Mouse (Mus musculus) forelimb bud, embryonic 11.5 days (tissue): ENCODE data around the gene Rab1a.
A peak's percentile ranks its signal among the peaks of the same experiment; 100 is the strongest.
"Not testable (repeated sequence)": the region's sequence is repeated elsewhere in the genome, so short reads cannot be mapped to it uniquely, and the experiment has no call there.

Experiments used
- DNase-seq: peaks from one replicate; pipeline ENCODE4 v3.0.0-alpha.2; 2012; ENCODE audit warnings: low read depth, low spot score

Gene Rab1a

GRCm38 (mm10) chr11:20200713-20201575 lies at the start of gene Rab1a:
Rab1a (plus strand) TSS chr11:20201432.
- peak; percentile 99 for DNase-seq

- no peak for DNase-seq
Observed at GRCm38 (mm10) chr11:20152107-20152901, 48.9 kb upstream of the Rab1a start.

DNA sequence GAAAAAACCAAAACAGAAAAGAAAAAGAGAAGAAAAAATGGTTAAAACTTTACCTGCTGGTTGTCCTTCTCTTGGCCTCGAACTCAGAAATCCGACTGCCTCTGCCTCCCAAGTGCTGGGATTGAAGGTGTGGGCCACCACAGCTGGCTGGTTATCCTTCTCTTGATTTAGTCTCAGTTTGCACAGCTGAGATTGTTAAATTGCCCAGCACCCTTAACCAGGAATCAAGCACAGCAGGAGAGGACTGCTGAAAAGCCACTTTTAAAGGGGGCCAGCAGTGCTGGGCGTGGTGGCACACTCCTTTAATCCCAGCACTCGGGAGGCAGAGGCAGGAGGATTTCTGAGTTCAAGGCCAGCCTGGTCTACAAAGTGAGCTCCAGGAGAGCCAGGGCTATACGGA lies 47.7 kb upstream of the Rab1a start:
- not testable (repeated sequence) for DNase-seq

- no peak for DNase-seq
Observed at GRCm38 (mm10) chr11:20158879-20159278, 42.4 kb upstream of the Rab1a start.

DNA sequence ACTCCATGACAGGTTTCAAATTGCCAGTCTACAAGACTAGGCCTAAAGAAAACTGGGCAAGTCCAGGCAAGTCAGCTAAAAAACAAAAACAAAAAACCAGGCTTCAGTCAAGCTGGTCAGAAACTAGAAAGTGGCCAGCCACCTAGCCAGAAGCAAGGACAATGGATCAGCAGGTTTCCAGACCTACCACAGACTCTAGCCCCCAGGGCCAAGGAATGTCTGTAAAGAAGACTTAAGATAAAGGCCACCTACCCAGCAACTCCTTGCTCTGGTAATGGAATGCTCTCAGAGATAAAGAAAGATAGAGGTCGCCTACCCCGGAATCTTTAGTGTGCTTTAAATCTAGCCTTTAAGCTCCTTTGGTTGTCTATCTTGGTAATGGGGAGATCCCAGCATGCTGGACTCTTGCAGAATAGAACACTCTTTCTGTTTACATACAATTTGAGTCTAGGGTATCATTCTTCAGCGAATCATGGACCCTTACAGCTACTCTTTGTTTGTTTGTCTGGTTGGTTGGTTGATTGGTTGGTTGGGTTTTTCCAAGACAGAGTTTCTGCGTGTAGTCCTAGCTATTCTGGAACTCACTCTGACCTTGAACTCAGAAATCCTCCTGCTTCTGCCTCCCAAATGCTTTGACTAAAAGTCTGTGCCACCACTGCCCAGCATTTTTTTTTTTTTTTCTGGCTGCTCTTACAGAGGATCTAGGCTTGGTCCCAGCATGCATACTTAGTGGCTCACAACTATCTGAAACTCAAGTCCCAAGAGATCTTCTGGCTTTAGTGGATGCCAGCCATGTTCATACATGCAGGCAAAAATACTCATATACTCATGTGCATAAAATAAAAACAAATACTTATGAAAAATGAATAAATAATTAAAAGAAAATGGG lies 36.0 kb upstream of the Rab1a start:
- no peak for DNase-seq

- no peak for DNase-seq
Observed at GRCm38 (mm10) chr11:20165991-20166390, 35.2 kb upstream of the Rab1a start.

GRCm38 (mm10) chr11:20166476-20166875 lies 34.8 kb upstream of the Rab1a start:
- not testable (repeated sequence) for DNase-seq

DNA sequence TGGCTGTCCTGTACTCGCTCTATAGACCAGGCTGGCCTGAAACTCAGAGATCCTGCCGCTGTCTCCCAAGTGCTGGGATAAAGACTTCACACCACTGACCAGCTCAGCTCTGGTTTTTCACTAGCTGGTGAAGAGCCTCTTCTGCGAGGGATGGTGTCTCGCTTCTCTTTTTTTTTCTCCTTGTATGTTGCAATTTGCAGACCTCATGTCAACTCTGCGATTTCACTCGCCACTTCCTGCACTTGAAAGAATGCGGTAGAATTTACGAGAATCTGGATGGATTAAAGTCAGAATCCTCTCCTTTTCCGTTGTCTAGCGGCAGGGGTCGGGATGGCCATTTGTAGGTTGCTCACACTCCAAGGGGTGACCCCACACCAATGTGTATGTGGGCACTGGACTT lies 32.3 kb upstream of the Rab1a start:
- DNase-seq = no peak

DNA sequence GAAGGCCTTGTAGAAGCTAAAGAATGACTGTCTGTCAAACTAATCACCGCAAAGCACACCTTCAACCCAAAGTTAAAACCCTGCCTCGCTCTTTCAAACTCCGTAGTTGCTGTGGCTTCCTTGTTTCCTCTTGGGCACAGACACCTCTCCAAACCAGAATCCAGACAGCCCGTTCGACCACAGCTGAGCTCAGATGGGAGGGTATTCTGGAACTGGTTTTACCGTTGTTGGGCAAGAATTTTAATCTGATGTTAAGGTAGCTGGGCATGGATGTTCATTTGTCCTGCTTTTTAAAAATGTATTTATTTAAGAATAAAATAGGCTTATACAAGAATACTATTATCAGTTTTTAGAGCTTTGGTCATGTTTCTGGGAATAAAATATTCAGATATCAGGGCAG lies 14.0 kb upstream of the Rab1a start:
- no peak for DNase-seq

DNA sequence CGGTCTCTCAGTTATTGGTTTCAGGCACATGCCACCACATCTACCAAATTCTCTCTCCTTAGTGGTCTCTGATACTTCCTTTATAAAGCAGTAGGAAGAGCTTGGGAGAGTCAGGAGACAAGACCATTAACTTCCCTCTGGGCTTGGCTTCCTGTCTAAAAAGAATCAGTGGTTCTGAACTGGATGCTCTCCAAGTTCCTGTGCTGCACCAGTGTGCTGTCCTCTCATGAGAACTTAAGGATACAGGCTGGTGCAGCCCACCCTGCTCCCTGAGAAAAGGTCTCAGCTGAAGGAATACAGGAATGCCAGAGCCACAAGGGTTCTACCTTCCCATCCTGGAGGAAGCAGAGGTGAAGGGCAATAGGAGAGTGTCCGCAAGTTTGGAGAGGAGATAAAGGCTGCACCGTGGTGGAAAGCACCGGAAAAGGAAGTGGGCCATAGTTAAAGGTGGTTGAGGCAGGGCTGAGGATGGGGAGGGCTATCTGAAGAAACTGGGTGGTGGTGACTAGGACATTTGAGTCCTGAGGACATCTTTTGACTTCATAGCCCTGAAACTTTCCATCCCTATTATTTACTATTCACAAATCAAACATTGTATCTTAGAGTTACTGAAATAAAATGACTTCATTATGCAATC lies 8.0 kb upstream of the Rab1a start:
- no peak for DNase-seq

DNA sequence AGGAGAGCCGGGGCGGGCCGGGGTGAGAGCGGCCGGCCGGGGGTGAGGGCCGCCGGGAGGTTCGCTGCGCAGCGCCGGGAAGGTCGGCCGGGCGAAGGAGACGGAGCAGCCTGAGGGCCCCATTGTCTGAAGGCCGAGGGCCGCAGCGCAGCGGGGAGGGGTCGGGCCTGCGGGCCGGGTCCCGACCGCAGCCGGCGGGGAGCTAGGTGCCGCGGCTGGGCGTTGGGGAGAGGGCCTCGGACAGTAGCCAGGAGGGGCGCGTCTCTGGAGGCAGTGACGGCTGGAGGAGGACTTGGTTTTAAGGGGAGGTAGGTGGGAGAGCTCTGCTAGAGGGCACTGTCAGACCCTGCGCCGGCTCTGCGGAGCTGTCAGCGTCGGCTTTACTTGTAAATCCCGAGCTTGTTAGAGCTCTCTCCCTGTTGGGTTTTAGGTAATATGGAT lies 449 bp downstream of the Rab1a start:
- peak; percentile 32 for DNase-seq

GRCm38 (mm10) chr11:20202299-20203011 lies 1.2 kb downstream of the Rab1a start:
- no peak for DNase-seq

- DNase-seq = no peak
Observed at GRCm38 (mm10) chr11:20204321-20204720, 3.1 kb downstream of the Rab1a start.

DNA sequence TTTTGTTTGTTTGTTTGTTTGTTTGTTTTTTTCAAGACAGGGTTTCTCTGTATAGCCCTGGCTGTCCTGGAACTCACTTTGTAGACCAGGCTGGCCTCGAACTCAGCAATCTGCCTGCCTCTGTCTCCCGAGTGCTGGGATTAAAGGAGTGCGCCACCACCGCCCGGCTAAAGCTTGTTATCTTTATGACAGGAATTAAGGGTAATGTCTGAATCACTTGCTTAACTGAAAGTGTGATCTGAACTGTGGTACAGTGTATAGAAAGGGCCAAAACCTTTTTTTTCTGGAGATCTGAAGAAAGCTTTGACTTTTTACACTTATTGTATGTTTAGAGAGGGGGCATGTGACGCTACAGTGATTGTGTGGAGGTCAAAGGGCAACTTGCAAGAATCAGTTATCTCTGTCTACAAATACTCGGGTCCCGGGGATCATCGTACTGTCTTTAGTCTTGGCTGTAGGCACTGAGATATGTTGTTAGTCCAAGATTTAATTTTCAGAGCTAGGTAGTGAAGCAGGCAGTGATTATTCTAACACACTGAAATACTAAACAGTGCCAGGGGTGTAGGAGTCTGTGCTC lies 3.7 kb downstream of the Rab1a start:
- no peak for DNase-seq

GRCm38 (mm10) chr11:20205538-20205937 lies 4.3 kb downstream of the Rab1a start:
- DNase-seq = no peak

DNA sequence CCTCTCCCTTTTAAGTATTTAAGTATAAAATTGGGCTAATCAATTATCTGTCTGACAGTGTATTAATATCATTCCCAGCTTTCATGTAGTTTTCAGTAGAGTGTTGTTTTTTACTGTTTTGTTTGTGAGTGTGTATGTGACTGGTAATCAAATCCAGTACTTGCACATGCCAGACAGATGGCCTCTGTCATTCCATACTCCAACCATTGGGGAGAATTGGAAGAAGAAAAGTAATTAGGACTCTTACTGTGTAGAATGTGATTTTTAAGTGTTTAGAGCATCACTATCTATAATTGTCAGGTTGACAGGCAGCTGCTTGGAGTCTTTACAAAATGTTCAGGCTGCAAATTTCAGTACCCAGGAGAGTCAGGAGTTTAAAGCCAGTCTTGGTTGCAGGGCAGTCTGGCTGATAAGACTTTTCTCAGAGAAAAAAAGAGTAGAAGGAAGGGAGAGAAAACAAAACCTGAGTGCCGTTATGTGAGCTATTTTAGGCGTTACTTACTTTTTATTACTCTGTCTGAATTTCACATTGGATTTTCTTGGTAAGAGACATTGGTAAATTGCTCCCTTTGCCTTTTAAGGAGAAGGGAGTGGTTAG lies 5.5 kb downstream of the Rab1a start:
- DNase-seq = no peak

DNA sequence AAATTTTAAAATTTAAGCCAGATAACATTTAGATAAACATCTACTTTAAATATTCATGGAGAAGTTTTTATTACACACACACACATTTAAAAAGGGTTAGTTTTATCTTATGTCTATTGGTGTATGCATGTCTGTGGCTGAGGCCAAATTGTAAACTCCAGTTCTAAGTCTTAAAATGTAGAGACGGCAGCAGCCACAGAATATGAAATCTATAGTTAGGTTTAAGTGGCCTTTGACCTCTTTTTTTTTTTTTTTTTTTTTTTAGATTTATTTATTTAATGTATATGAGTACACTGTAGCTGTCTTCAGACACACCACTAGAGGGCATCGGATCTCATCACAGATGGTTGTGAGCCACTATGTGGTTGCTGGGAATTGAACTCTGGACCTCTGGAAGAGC lies 6.4 kb downstream of the Rab1a start:
- DNase-seq = no peak

DNA sequence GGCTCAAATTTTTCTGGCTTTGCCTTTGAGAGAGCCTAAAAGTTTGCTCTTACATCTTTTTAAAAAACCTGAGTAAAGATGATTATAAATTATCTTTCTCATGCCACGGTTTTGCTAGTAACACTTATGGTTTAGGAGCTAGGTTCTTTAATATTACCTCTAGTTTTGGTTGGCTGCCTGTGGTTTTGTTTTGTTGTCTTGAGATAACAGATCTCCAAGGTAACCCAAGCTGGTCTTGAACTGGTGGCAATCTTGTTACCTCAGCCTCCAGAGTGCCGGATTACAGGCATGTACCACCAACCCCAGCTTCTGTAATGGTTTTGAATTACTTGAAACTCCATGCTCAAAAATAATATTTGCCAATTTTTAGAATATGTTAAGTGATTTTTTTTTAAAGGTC lies 10.6 kb downstream of the Rab1a start:
- no peak for DNase-seq

GRCm38 (mm10) chr11:20214779-20215178 lies 13.5 kb downstream of the Rab1a start:
- DNase-seq = no peak

DNA sequence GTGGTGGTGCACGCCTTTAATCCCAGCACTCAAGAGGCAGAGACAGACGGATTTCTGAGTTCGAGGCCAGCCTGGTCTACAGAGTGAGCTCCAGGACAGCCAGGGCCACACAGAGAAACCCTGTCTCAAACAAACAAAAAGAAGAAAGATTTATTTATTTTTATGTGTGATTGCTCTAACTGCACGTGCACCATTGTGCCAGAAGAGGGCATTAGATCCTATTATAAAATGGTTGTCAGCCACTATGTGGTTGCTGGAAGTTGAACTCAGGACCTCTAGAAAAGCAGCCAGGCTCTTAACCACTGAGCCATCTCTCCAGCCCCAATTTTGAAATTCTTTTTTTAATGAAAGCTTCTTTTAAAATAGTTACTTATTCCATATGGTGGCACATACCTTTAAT lies 15.2 kb downstream of the Rab1a start:
- no peak for DNase-seq
